Mouse (Mus musculus) ES-Bruce4 (cell line): ENCODE results near the gene Trhde.

ENCODE experiments used
- CTCF ChIP-seq: IDR thresholded peaks from one replicate; pipeline ENCODE4 v1.8.1; 2011; ENCODE audit warnings: low read depth, low read length
- EP300 ChIP-seq: IDR thresholded peaks from 2 replicates; pipeline ENCODE4 v1.6.1; 2011; ENCODE audit warnings: low read depth, low read length; ENCODE audit not compliant: insufficient read depth
- POLR2A ChIP-seq: IDR thresholded peaks from one replicate; pipeline ENCODE4 v1.8.1; 2011; ENCODE audit warnings: low read length; ENCODE audit not compliant: insufficient read depth

DNA sequence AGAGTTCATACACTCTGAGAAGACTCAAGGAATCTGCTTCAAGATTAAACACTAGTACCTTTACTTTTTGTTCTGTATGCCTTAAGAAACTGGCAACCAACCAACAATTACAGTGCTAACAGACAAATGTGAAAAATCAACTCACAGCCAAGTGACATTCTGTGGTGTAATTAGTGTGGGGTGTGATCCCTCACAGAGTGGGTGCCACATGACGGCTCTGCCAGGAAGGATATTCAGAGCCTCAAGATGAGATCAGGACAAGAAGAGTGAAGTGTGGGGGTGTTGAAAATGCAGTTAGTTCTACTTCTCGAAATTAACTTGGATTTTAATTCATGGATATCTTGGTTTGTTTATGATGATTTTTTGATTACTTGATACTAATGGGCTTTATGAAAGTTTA lies 398.3 kb downstream of the Trhde start:
- no peak for TF ChIP-seq CTCF
- TF ChIP-seq EP300, result no peak
- TF ChIP-seq POLR2A, result no peak
